Mouse (Mus musculus): ENCODE measurements at regions not wholly inside any gene's neighbourhood (a gene's known extent, or its start where the extent isn't known, plus 50 kb on each side); places are given as distances from the start of the nearest gene placed in this dataset.

DNA sequence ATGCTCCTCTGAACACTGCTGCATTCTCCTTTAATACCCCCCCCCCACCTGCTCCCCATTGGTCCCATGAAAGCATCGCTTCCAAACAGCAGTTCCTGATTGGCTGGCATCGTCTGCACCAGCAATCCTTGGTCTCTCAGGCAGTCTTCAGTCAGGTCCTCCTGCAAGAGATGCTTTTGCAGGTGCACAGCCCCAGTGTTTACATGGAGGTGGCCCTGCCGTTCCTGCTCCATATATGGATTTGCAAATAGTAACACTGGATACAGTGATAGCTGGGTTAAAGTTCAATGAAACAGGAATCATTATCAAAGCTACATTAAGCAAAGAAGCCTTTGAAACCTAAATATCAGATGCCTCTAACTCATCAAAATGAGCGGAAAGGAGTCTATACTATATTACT is 170.1 kb upstream of the Fat1 start:
- H3K79me2 ChIP-seq (replicated peaks; ENCODE audit: control insufficient read depth, extremely low read depth, insufficient read depth, poor library complexity, severe bottlenecking), result no peaks in the 10 kb centered on the region
- peaks cover 47% of the 10 kb centered on the region for H3K9me3 ChIP-seq (replicated peaks; ENCODE audit: low read length)
- in situ Hi-C loops (cut with MboI; ENCODE audit: low pct_ligation_motif_present, low pct_unique_long_range_greater_than_20kb, low sequenced_read_pairs), result no loop called here
- TF ChIP-seq ZKSCAN1 (IDR thresholded peaks at IDR 0.05; ENCODE audit: borderline replicate concordance, low read depth, low read length) (no peak), EP300 (IDR thresholded peaks at IDR 0.05; ENCODE audit: low read length) (no peak), NRF1 (IDR thresholded peaks at IDR 0.05; ENCODE audit: low read depth, low read length) (no peak), ZC3H11A (IDR thresholded peaks at IDR 0.05; ENCODE audit: low read depth, low read length) (no peak), MXI1 (IDR thresholded peaks at IDR 0.05; ENCODE audit: low read depth, low read length) (no peak)
- no peak overlapping the region for H3K4me3 ChIP-seq (replicated peaks in 1 of 3; ENCODE audit: low read depth in 2 of 3, low read length in 2 of 3, poor library complexity in 1 of 3)
- H3K27me3 ChIP-seq (replicated peaks), result no peaks in the 10 kb centered on the region
- no peak for DNase-seq (ENCODE audit: extremely low read depth)
- H3K4me2 ChIP-seq (ENCODE audit: insufficient read depth, low read depth, poor library complexity, severe bottlenecking), result no peak overlapping the region
- dilution Hi-C loops (cut with MboI; ENCODE audit: extremely low pct_ligation_motif_present, extremely low pct_unique_long_range_greater_than_20kb, low sequenced_read_pairs), result no loop called here
- no peak overlapping the region for H3K27ac ChIP-seq (ENCODE audit: insufficient read depth, low read depth)
- no peaks in the 10 kb centered on the region for H3K36me3 ChIP-seq (replicated peaks in 1 of 2; ENCODE audit: control insufficient read depth in 1 of 2, insufficient read depth in 1 of 2, low read length in 1 of 2)
- H3K4me1 ChIP-seq (ENCODE audit: control insufficient read depth in 1 of 2, insufficient read depth in 2 of 2), result no peaks in the 10 kb centered on the region
- no peak overlapping the region for H3K9ac ChIP-seq (ENCODE audit: insufficient read depth, low read depth)

DNA sequence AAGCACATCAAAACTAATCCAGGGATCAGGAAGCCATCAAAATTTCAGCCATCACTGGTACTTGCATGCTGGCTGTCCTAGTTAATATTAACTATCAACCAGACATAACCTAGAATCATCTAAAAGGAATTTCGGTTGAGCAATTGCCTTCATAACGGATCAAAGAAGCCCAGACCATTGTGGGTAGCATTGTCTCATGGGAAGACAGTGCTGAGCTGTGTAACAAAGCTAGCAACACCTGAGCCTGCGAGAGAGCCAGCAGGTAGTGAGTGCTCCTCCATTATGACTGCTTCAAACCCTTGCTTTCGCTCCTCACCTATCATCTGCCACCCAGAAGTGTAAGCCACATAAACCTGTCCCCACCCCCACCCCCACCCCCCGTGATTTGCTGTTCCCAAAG is 169.6 kb upstream of the Fat1 start:
- Histone ChIP-seq H3K4me1 (ENCODE audit: control insufficient read depth in 1 of 2, insufficient read depth in 2 of 2) (no peaks in the 10 kb centered on the region), H3K4me3 (replicated peaks in 1 of 3; ENCODE audit: low read depth in 2 of 3, low read length in 2 of 3, poor library complexity in 1 of 3) (no peak overlapping the region), H3K36me3 (replicated peaks in 1 of 2; ENCODE audit: control insufficient read depth in 1 of 2, insufficient read depth in 1 of 2, low read length in 1 of 2) (no peaks in the 10 kb centered on the region), H3K79me2 (replicated peaks; ENCODE audit: control insufficient read depth, extremely low read depth, insufficient read depth, poor library complexity, severe bottlenecking) (no peaks in the 10 kb centered on the region), H3K27me3 (replicated peaks) (no peaks in the 10 kb centered on the region), H3K27ac (ENCODE audit: insufficient read depth, low read depth) (no peak overlapping the region), H3K9me3 (replicated peaks; ENCODE audit: low read length) (peaks cover 44% of the 10 kb centered on the region), H3K4me2 (ENCODE audit: insufficient read depth, low read depth, poor library complexity, severe bottlenecking) (no peak overlapping the region), H3K9ac (ENCODE audit: insufficient read depth, low read depth) (no peak overlapping the region)
- dilution Hi-C loops (cut with MboI; ENCODE audit: extremely low pct_ligation_motif_present, extremely low pct_unique_long_range_greater_than_20kb, low sequenced_read_pairs), result no loop called here
- DNase-seq (ENCODE audit: extremely low read depth), result no peak
- in situ Hi-C loops (cut with MboI; ENCODE audit: low pct_ligation_motif_present, low pct_unique_long_range_greater_than_20kb, low sequenced_read_pairs), result no loop called here
- no peak for TF ChIP-seq ZNF384 (IDR thresholded peaks at IDR 0.05; ENCODE audit: low read depth, low read length)
- no peak for TF ChIP-seq E2F4 (IDR thresholded peaks at IDR 0.05; ENCODE audit: insufficient replicate concordance, low read depth, low read length)
- no peak for TF ChIP-seq MAFK (IDR thresholded peaks at IDR 0.05; ENCODE audit: insufficient replicate concordance, low read length)
- no peak for TF ChIP-seq JUND (conservative IDR thresholded peaks at IDR 0.05; ENCODE audit: low read depth, low read length)
- no peak for TF ChIP-seq NELFE (IDR thresholded peaks at IDR 0.05; ENCODE audit: low read depth, low read length)
- TF ChIP-seq ZMIZ1 (IDR thresholded peaks at IDR 0.05; ENCODE audit: low read depth, low read length), result no peak
- no peak for TF ChIP-seq SIN3A (IDR thresholded peaks at IDR 0.05; ENCODE audit: low read length)
- TF ChIP-seq ELF1 (IDR thresholded peaks at IDR 0.05; ENCODE audit: low read depth, low read length), result no peak
- no peak for TF ChIP-seq MEF2A (IDR thresholded peaks at IDR 0.05; ENCODE audit: borderline replicate concordance, low read depth, low read length)
